Mouse (Mus musculus) forebrain, embryonic 10.5 days (tissue): ENCODE data around the gene Fam198a. TPM values are rescaled to one million over a fixed set of nuclear protein-coding genes. Genes with fewer than 3 reads are reported as not detected.

Experiments
- DNase-seq: peaks from one replicate; pipeline ENCODE4 v3.0.0-alpha.2; 2017; ENCODE audit warnings: low spot score; ENCODE audit errors: extremely low spot score
- H3K27ac ChIP-seq: fragments of 300-500 bp; sonication (generic); 2 replicates; pipeline ENCODE4 v1.5.1; 2016; ENCODE audit warnings: mild to moderate bottlenecking
- H3K27me3 ChIP-seq: fragments of 300-500 bp; sonication (generic); 2 replicates; pipeline ENCODE4 v1.6.1; 2016; ENCODE audit warnings: mild to moderate bottlenecking; ENCODE audit not compliant: poor library complexity, severe bottlenecking
- H3K36me3 ChIP-seq: fragments of 300-500 bp; sonication (generic); replicated peaks from 2 replicates; pipeline ENCODE4 v1.6.1; 2016; ENCODE audit warnings: mild to moderate bottlenecking, moderate library complexity
- H3K4me1 ChIP-seq: fragments of 300-500 bp; sonication (generic); 2 replicates; pipeline ENCODE4 v1.6.1; 2016
- H3K4me3 ChIP-seq: fragments of 300-500 bp; sonication (generic); 2 replicates; pipeline ENCODE4 v1.5.1; 2016; ENCODE audit warnings: mild to moderate bottlenecking, moderate library complexity
- H3K9me3 ChIP-seq: fragments of 300-500 bp; sonication (generic); 2 replicates; pipeline ENCODE4 v1.6.1; 2016; ENCODE audit warnings: mild to moderate bottlenecking, moderate library complexity
- WGBS: fragments of 180-500 bp; shearing (Covaris S2); methylation state at CpG from one replicate; pipeline ENCODE4 v1.1.7; 2016; 5-methylcytosine and 5-hydroxymethylcytosine counted together
- polyA plus RNA-seq: library from polyadenylated mRNA; unstranded; fragments of >200 nt; fragmentation: Nextera tagmentation; extraction: Ambion mirVana; gene quantifications from 2 replicates; pipeline ENCODE4 v1.2.1, GENCODE M21; 2016

Fam198a gene
- polyA plus RNA-seq, 1 experiment from 2014 or later: 0.58 TPM

GRCm38 (mm10) chr9:121912786-121913185 lies 38.0 kb upstream of the Fam198a start:
- 86% methylated on average over 4 of the region's 4 CpGs for WGBS
- DNase-seq: no peak
- Histone ChIP-seq H3K4me1 (no peaks in the 10 kb centered on the region), H3K27me3 (no peaks in the 10 kb centered on the region), H3K9me3 (no peaks in the 10 kb centered on the region), H3K4me3 (no peak overlapping the region), H3K36me3 (no peaks in the 10 kb centered on the region), H3K27ac (no peak overlapping the region)

GRCm38 (mm10) chr9:121914226-121914757 lies 36.5 kb upstream of the Fam198a start:
- H3K36me3 ChIP-seq: no peaks in the 10 kb centered on the region

GRCm38 (mm10) chr9:121915056-121915455 lies 35.7 kb upstream of the Fam198a start:
- Histone ChIP-seq H3K4me1 (no peaks in the 10 kb centered on the region), H3K27me3 (no peaks in the 10 kb centered on the region), H3K36me3 (no peaks in the 10 kb centered on the region), H3K4me3 (no peak overlapping the region), H3K27ac (no peak overlapping the region), H3K9me3 (no peaks in the 10 kb centered on the region)
- 94% methylated on average over 10 of the region's 10 CpGs for WGBS
- DNase-seq: no peak

More at GRCm38 (mm10) chr9:121914226-121914757, 36.5 kb upstream of the Fam198a start:
- 88% methylated on average over 8 of the region's 8 CpGs for WGBS
- Histone ChIP-seq H3K9me3 (no peaks in the 10 kb centered on the region), H3K4me1 (no peaks in the 10 kb centered on the region), H3K27me3 (no peaks in the 10 kb centered on the region), H3K27ac (no peak overlapping the region), H3K4me3 (no peak overlapping the region)
- DNase-seq: no peak

- H3K4me3 ChIP-seq: no peak within 1 kb of the TSS
- H3K4me1 ChIP-seq: no peaks in the 10 kb centered on the region
- H3K36me3 ChIP-seq: no peaks in the 10 kb centered on the region
- no peak within 1 kb of the TSS for H3K27ac ChIP-seq
- H3K27me3 ChIP-seq: no peaks in the 10 kb centered on the region
- no peaks in the 10 kb centered on the region for H3K9me3 ChIP-seq
- WGBS: 87% methylated on average over 8 of the region's 8 CpGs
- no peak for DNase-seq
These were observed 34.7 kb upstream of the Fam198a start, which contains the start of gene Cyp8b1 for GRCm38 (mm10) chr9:121916102-121916501. TSS of gene Cyp8b1 (minus strand) at chr9:121916305.

- no peaks in the 10 kb centered on the region for H3K27me3 ChIP-seq
- H3K9me3 ChIP-seq: no peaks in the 10 kb centered on the region
- no peak overlapping the region for H3K4me3 ChIP-seq
- H3K4me1 ChIP-seq: peaks cover 3% of the 10 kb centered on the region
- H3K36me3 ChIP-seq: no peaks in the 10 kb centered on the region
- no peak for DNase-seq
- H3K27ac ChIP-seq: no peak overlapping the region
- 89% methylated on average over 10 of the region's 10 CpGs for WGBS
These were observed 31.7 kb upstream of the Fam198a start for GRCm38 (mm10) chr9:121919027-121919501.

- WGBS: 86% methylated on average over 8 of the region's 8 CpGs
- peaks cover 7% of the 10 kb centered on the region for H3K4me1 ChIP-seq
- H3K27ac ChIP-seq: no peak overlapping the region
- H3K36me3 ChIP-seq: no peaks in the 10 kb centered on the region
- DNase-seq: no peak
- no peaks in the 10 kb centered on the region for H3K9me3 ChIP-seq
- H3K27me3 ChIP-seq: no peaks in the 10 kb centered on the region
- no peak overlapping the region for H3K4me3 ChIP-seq
These were observed 27.3 kb upstream of the Fam198a start for GRCm38 (mm10) chr9:121923443-121923842.

- whole genome bisulfite sequencing: 81% methylated on average over 5 of the region's 5 CpGs
- Histone ChIP-seq H3K4me1 (peaks cover 7% of the 10 kb centered on the region), H3K27me3 (no peaks in the 10 kb centered on the region), H3K36me3 (no peaks in the 10 kb centered on the region), H3K4me3 (no peak overlapping the region), H3K27ac (no peak overlapping the region), H3K9me3 (no peaks in the 10 kb centered on the region)
- no peak for DNase-seq
These were observed 26.9 kb upstream of the Fam198a start for GRCm38 (mm10) chr9:121923906-121924305.

GRCm38 (mm10) chr9:121924901-121925560 lies 25.8 kb upstream of the Fam198a start:
- H3K36me3 ChIP-seq: no peaks in the 10 kb centered on the region
- WGBS: 94% methylated on average over 9 of the region's 9 CpGs
- no peak overlapping the region for H3K4me3 ChIP-seq
- no peaks in the 10 kb centered on the region for H3K9me3 ChIP-seq
- H3K4me1 ChIP-seq: peaks cover 7% of the 10 kb centered on the region
- H3K27ac ChIP-seq: no peak overlapping the region
- no peaks in the 10 kb centered on the region for H3K27me3 ChIP-seq
- no peak for DNase-seq

GRCm38 (mm10) chr9:121925959-121926358 lies 24.8 kb upstream of the Fam198a start:
- no peak for DNase-seq
- Histone ChIP-seq H3K36me3 (no peaks in the 10 kb centered on the region), H3K4me1 (peaks cover 7% of the 10 kb centered on the region), H3K9me3 (no peaks in the 10 kb centered on the region), H3K27me3 (no peaks in the 10 kb centered on the region), H3K27ac (no peak overlapping the region), H3K4me3 (no peak overlapping the region)
- WGBS: 82% methylated on average over 8 of the region's 8 CpGs

- Histone ChIP-seq H3K9me3 (no peaks in the 10 kb centered on the region), H3K27ac (no peak overlapping the region), H3K4me3 (no peak overlapping the region), H3K27me3 (no peaks in the 10 kb centered on the region), H3K4me1 (peaks cover 7% of the 10 kb centered on the region), H3K36me3 (no peaks in the 10 kb centered on the region)
- DNase-seq: no peak
- WGBS: 69% methylated on average over 11 of the region's 11 CpGs
These were observed 24.0 kb upstream of the Fam198a start for GRCm38 (mm10) chr9:121926634-121927405.

GRCm38 (mm10) chr9:121927721-121928120 lies 23.1 kb upstream of the Fam198a start:
- Histone ChIP-seq H3K9me3 (no peaks in the 10 kb centered on the region), H3K27ac (no peak overlapping the region), H3K36me3 (no peaks in the 10 kb centered on the region), H3K4me1 (peaks cover 7% of the 10 kb centered on the region), H3K27me3 (no peaks in the 10 kb centered on the region), H3K4me3 (no peak overlapping the region)
- no peak for DNase-seq
- 79% methylated on average over 7 of the region's 7 CpGs for WGBS

GRCm38 (mm10) chr9:121928498-121928897 lies 22.3 kb upstream of the Fam198a start:
- Histone ChIP-seq H3K36me3 (no peaks in the 10 kb centered on the region), H3K9me3 (no peaks in the 10 kb centered on the region), H3K27me3 (no peaks in the 10 kb centered on the region), H3K27ac (no peak overlapping the region), H3K4me3 (no peak overlapping the region), H3K4me1 (peaks cover 7% of the 10 kb centered on the region)
- WGBS: 18% methylated on average over 2 of the region's 2 CpGs
- DNase-seq: peak; percentile 38

GRCm38 (mm10) chr9:121934856-121935255 lies 15.9 kb upstream of the Fam198a start:
- Histone ChIP-seq H3K27me3 (no peaks in the 10 kb centered on the region), H3K9me3 (no peaks in the 10 kb centered on the region), H3K36me3 (no peaks in the 10 kb centered on the region; the same call in 1 of the 2 replicates), H3K4me1 (peaks cover 7% of the 10 kb centered on the region; the same call in 1 of the 2 replicates), H3K4me3 (no peak overlapping the region), H3K27ac (no peak overlapping the region)
- no peak for DNase-seq
- 82% methylated on average over 4 of the region's 4 CpGs for WGBS
